Mouse (Mus musculus) myocyte (in vitro differentiated cells): ENCODE results near the gene Zbtb20. TPM values are rescaled to one million over a fixed set of nuclear protein-coding genes. Genes with fewer than 3 reads are reported as not detected.
A peak's percentile ranks its signal among the peaks of the same experiment; 100 is the strongest.

Experiments used
- H3K27me3 ChIP-seq: one replicate; pipeline ENCODE4 v1.6.1; 2011; ENCODE audit not compliant: control insufficient read depth, insufficient read depth, insufficient read length
- H3K36me3 ChIP-seq: one replicate; pipeline ENCODE4 v1.6.1; 2011; ENCODE audit not compliant: control insufficient read depth, insufficient read depth
- H3K4me2 ChIP-seq: one replicate; pipeline ENCODE4 v1.6.1; 2011; ENCODE audit warnings: low read depth, control low read depth
- H3K4me3 ChIP-seq: one replicate; pipeline ENCODE4 v1.5.1; 2011; ENCODE audit warnings: mild to moderate bottlenecking, control low read depth, moderate library complexity
- H3K79me2 ChIP-seq: one replicate; pipeline ENCODE4 v1.6.1; 2011; ENCODE audit not compliant: control insufficient read depth, insufficient read depth
- H3ac ChIP-seq: one replicate; pipeline ENCODE4 v1.6.1; 2011; ENCODE audit not compliant: control insufficient read depth, insufficient read length
- CEBPB ChIP-seq: IDR thresholded peaks from 2 replicates; pipeline ENCODE4 v1.6.1; 2011; ENCODE audit warnings: mild to moderate bottlenecking, moderate library complexity; ENCODE audit not compliant: poor library complexity, insufficient read depth, severe bottlenecking
- E2F4 ChIP-seq: IDR thresholded peaks from one replicate; pipeline ENCODE4 v1.6.1; 2011; ENCODE audit warnings: mild to moderate bottlenecking, control low read depth, moderate library complexity; ENCODE audit not compliant: insufficient read depth
- MAX ChIP-seq: IDR thresholded peaks from one replicate; pipeline ENCODE4 v1.6.1; 2011; ENCODE audit warnings: low read depth, mild to moderate bottlenecking, control low read depth
- MYOD1 ChIP-seq, 3 experiments: IDR thresholded peaks; one replicate each; pipeline ENCODE4 v1.6.1; 2011; ENCODE audit warnings: control low read depth in 2 of 3, low read depth in 2 of 3, mild to moderate bottlenecking in 2 of 3, moderate library complexity in 1 of 3; ENCODE audit not compliant: insufficient read length in 2 of 3, control insufficient read depth in 1 of 3
- MYOG ChIP-seq, 3 experiments: IDR thresholded peaks; one replicate each; pipeline ENCODE4 v1.6.1; 2011; ENCODE audit warnings: control low read depth in 2 of 3, low read depth in 2 of 3, mild to moderate bottlenecking in 2 of 3; ENCODE audit not compliant: insufficient read length in 2 of 3, control insufficient read depth in 1 of 3, insufficient read depth in 1 of 3
- POLR2A ChIP-seq: IDR thresholded peaks from one replicate; pipeline ENCODE4 v1.6.1; 2011; ENCODE audit warnings: low read depth, mild to moderate bottlenecking, control low read depth, moderate library complexity; ENCODE audit not compliant: insufficient read length
- POLR2AphosphoS2 ChIP-seq: IDR thresholded peaks from one replicate; pipeline ENCODE4 v1.6.1; 2011; ENCODE audit warnings: low read depth, control low read depth; ENCODE audit not compliant: insufficient read length
- REST ChIP-seq: IDR thresholded peaks from one replicate; pipeline ENCODE4 v1.6.1; 2011; ENCODE audit warnings: mild to moderate bottlenecking, control low read depth, moderate library complexity; ENCODE audit not compliant: insufficient read depth, insufficient read length
- SRF ChIP-seq: IDR thresholded peaks from one replicate; pipeline ENCODE4 v1.6.1; 2011; ENCODE audit warnings: low read depth; ENCODE audit not compliant: control insufficient read depth, insufficient read length
- TCF12 ChIP-seq: IDR thresholded peaks from one replicate; pipeline ENCODE4 v1.6.1; 2011; ENCODE audit warnings: mild to moderate bottlenecking, control low read depth; ENCODE audit not compliant: poor library complexity, insufficient read depth, severe bottlenecking
- TCF3 ChIP-seq: IDR thresholded peaks from one replicate; pipeline ENCODE4 v1.6.1; 2011; ENCODE audit warnings: low read depth, control low read depth; ENCODE audit not compliant: insufficient read length
- USF1 ChIP-seq: IDR thresholded peaks from one replicate; pipeline ENCODE4 v1.6.1; 2011; ENCODE audit warnings: low read depth, mild to moderate bottlenecking, control low read depth, moderate library complexity
- polyA plus RNA-seq: library from polyadenylated mRNA; unstranded; fragments of >200 nt; fragmentation: generic; extraction: Trizol; gene quantifications from one replicate; pipeline ENCODE4 v1.2.1, GENCODE M21; 2012; ENCODE audit warnings: missing spikeins

Gene Zbtb20
- polyA plus RNA-seq, 1 experiment: 5.0 TPM

GRCm38 (mm10) chr16:43379351-43380325 is 504.0 kb downstream of the Zbtb20 start:
- no peak overlapping the region for H3K4me2 ChIP-seq
- no peaks in the 10 kb centered on the region for H3K36me3 ChIP-seq
- H3ac ChIP-seq: no peak overlapping the region
- peaks cover 39% of the 10 kb centered on the region for H3K79me2 ChIP-seq
- no peaks in the 10 kb centered on the region for H3K27me3 ChIP-seq
- H3K4me3 ChIP-seq: no peak overlapping the region
- TF ChIP-seq POLR2A (no peak), TCF3 (no peak), E2F4 (no peak), CEBPB (no peak), POLR2AphosphoS2 (no peak), TCF12 (no peak), MAX (no peak), MYOD1 (IDR thresholded peaks at IDR 0.05; ENCODE audit: control insufficient read depth in 1 of 3, insufficient read length in 2 of 3, low read depth in 2 of 3) (no peak), REST (no peak), SRF (no peak), USF1 (no peak), MYOG (IDR thresholded peaks at IDR 0.05; ENCODE audit: control insufficient read depth in 1 of 3, insufficient read depth in 1 of 3, insufficient read length in 2 of 3, low read depth in 2 of 3) (no peak)

GRCm38 (mm10) chr16:43381183-43381582 is 505.5 kb downstream of the Zbtb20 start:
- Histone ChIP-seq H3ac (no peak overlapping the region), H3K4me3 (no peak overlapping the region), H3K79me2 (peaks cover 42% of the 10 kb centered on the region), H3K4me2 (no peak overlapping the region), H3K27me3 (no peaks in the 10 kb centered on the region), H3K36me3 (no peaks in the 10 kb centered on the region)
- TF ChIP-seq POLR2A: no peak
- no peak for TF ChIP-seq TCF12
- no peak for TF ChIP-seq MYOD1 (IDR thresholded peaks at IDR 0.05; ENCODE audit: control insufficient read depth in 1 of 3, insufficient read length in 2 of 3, low read depth in 2 of 3)
- no peak for TF ChIP-seq TCF3
- TF ChIP-seq MAX: no peak
- TF ChIP-seq MYOG (IDR thresholded peaks at IDR 0.05; ENCODE audit: control insufficient read depth in 1 of 3, insufficient read depth in 1 of 3, insufficient read length in 2 of 3, low read depth in 2 of 3): no peak
- no peak for TF ChIP-seq SRF
- no peak for TF ChIP-seq E2F4
- TF ChIP-seq USF1: no peak
- TF ChIP-seq CEBPB: no peak
- TF ChIP-seq REST: no peak
- TF ChIP-seq POLR2AphosphoS2: no peak

GRCm38 (mm10) chr16:43383149-43383740 is 507.6 kb downstream of the Zbtb20 start:
- peaks cover 32% of the 10 kb centered on the region for H3K79me2 ChIP-seq
- H3K36me3 ChIP-seq: no peaks in the 10 kb centered on the region
- TF ChIP-seq MAX: no peak
- TF ChIP-seq SRF: no peak
- no peak for TF ChIP-seq MYOG (IDR thresholded peaks at IDR 0.05; ENCODE audit: control insufficient read depth in 1 of 3, insufficient read depth in 1 of 3, insufficient read length in 2 of 3, low read depth in 2 of 3)
- TF ChIP-seq POLR2A: no peak
- no peak for TF ChIP-seq TCF3
- TF ChIP-seq POLR2AphosphoS2: no peak
- TF ChIP-seq CEBPB: no peak
- TF ChIP-seq MYOD1 (IDR thresholded peaks at IDR 0.05; ENCODE audit: control insufficient read depth in 1 of 3, insufficient read length in 2 of 3, low read depth in 2 of 3): no peak
- TF ChIP-seq TCF12: no peak
- no peak for TF ChIP-seq USF1
- TF ChIP-seq E2F4: no peak
- no peak for TF ChIP-seq REST
- H3K4me2 ChIP-seq: peak overlapping the region; percentile 35
- H3K4me3 ChIP-seq: no peak overlapping the region
- H3ac ChIP-seq: no peak overlapping the region
- no peaks in the 10 kb centered on the region for H3K27me3 ChIP-seq

- no peak overlapping the region for H3ac ChIP-seq
- H3K79me2 ChIP-seq: peaks cover 18% of the 10 kb centered on the region
- H3K4me3 ChIP-seq: no peak overlapping the region
- H3K36me3 ChIP-seq: no peaks in the 10 kb centered on the region
- H3K27me3 ChIP-seq: no peaks in the 10 kb centered on the region
- H3K4me2 ChIP-seq: no peak overlapping the region
- TF ChIP-seq USF1: no peak
These were observed 509.4 kb downstream of the Zbtb20 start for GRCm38 (mm10) chr16:43384953-43385619.
